Mouse (Mus musculus): ENCODE results near the gene Ntf5. TPM values are rescaled to one million over a fixed set of nuclear protein-coding genes. Genes with fewer than 3 reads are reported as not detected.

Ntf5 gene
- polyA plus RNA-seq (2012; rRNA removed), result 0.06 and 0.13 TPM in 2 replicates

GRCm38 (mm10) chr7:45413113-45413863 is at the start of gene Ntf5:
Gene Ntf5 (plus strand): TSS chr7:45413695.

DNA sequence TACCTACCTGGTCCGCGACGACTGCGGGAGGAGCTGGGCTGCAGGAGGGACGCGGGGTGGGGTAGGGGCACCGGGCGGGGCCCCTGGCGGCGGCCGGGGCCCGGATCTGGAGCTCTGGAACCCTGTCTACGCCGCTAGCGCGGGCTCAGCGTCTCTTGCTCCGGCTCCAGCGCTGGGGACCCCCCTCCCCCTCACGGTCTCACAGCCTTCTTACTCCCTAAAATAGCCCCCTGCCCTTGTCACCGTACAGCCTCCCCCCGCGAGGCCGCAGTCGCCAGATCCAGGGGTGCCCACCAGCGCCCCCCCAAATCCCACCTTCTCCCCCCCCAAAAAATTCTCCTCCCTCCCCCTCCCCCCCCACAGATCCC is 46.9 kb upstream of the Ntf5 start, which contains the start of gene Ppfia3:
Ppfia3 (minus strand) TSS at position 368 of the 368 bp plus-strand sequence.

GRCm38 (mm10) chr7:45370475-45371311 is 42.8 kb upstream of the Ntf5 start, which contains the start of gene Lin7b:
Gene Lin7b (minus strand): TSS chr7:45370583.

GRCm38 (mm10) chr7:45395578-45396336 is 17.7 kb upstream of the Ntf5 start, which contains the start of gene Snrnp70:
Gene Snrnp70 (minus strand): TSS chr7:45395742.

DNA sequence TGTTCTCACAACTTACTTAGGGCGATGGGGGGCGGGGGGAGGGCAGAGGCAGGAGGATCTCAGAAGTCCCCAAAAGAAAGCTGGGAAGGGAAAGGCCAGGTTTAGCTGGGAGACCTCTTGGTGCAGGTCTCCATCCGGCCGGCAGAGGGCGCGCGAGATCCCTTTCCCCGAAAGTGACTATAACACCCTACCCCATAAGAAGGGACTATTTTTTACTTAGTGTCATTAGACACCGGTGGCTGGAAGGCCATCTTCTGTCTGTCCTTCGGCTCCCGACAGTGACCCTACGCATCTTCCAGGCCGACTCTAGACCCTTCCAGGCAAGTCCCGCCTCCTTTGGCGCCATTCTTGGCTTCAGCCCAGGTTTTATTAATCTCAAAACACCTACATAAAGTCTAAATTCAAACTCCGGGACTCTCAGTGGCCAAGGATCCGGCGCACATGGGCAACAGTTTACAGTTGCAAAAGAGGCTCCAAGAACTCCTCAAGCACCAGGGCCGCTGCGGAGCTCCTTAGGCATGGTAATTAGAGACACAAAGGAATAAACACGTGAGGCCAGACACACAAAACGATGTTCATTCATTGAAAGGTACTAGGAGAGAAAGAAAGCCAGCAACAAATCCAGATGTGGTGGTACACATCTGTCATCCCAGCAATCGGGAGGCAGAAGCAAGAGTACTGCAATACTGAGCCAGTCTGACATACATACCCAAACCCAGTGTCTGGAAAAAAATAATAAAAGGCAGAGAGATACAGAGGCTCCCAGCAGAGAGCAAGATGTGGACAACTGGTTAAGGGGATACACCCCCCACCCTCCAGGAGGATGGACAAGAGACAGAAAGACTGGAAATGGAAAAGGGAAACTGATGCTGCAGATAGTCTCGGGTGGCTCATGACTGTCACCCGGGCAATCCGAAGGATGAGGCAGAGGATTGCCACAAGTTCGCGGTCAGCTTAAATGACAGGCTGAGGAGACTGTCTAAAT is 8.1 kb upstream of the Ntf5 start, which contains the start of gene Kcna7:
Kcna7 (plus strand) TSS at position 563 of the 985 bp plus-strand sequence.

DNA sequence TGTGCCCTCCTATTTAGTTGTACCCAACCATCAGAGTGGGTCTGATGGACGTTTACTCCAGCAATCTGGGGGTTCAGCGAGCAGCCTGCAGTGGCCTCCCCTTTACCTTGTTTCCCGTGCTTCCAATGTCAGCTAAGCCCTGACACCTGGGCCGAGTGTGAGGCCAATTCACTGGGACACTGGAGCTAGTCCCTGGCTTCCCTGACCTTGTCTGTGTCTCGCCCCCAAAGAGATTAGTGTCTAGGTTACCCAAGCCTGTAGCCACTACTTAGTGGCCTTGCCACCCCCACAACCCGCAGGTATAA is 7.1 kb downstream of the Ntf5 start, which contains the start of gene Lhb:
Lhb (plus strand) TSS at position 206 of the 305 bp plus-strand sequence.

GRCm38 (mm10) chr7:45434203-45435015 is 20.9 kb downstream of the Ntf5 start, which contains the start of gene Gys1:
Gene Gys1 (plus strand): TSS chr7:45434844.

GRCm38 (mm10) chr7:45437521-45438276 is 24.2 kb downstream of the Ntf5 start, which contains the start of gene Ruvbl2:
Gene Ruvbl2 (minus strand): TSS chr7:45438096.

GRCm38 (mm10) chr7:45459564-45460140 is 46.2 kb downstream of the Ntf5 start, which contains the start of gene Ftl1:
Gene Ftl1 (minus strand): TSS chr7:45459884.

DNA sequence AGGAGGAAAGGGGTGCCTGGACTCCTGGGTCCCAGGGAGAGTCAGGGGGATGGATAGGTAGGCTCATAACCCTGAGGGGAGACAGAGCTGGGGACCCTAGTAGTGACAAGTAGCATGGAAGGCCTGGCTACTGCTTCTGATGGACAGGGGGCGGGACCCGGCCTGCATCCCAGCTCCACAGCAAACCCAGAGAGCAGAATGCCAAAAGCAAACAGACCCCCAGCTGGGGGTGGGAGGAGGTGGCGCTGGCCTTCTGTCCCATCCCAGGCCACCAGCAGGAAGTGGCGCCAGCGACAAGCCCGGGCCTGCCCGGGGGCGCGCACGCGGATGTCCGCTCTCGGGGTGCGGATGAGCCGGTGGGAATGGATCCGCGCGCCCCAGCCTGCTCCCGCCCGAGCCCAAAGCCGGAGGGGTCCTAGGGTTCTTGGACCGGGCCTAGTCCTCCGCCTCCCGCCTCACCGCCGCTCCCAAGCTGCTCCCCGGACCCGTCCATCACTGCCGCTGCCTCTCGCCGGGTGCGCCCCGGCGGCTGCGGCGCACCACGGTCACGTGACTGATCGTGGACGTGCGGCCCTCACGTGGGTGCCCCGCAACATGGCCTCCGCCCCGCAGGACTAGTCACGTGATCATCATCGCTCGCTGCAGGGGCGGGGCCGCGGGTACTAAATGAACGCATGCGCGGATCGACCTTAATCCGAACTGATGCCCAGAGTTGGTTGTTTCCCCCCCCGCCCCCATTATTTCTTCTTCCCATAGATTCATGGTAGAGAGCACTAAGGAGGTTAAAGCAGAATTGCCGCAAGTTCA is 53.0 kb downstream of the Ntf5 start, which contains the start of gene Bax:
Bax (minus strand) TSS at position 616 of the 807 bp plus-strand sequence.

Other genes starting within 250 kb of the Ntf5 start
- 45.9 and 55.3 TPM in 2 replicates for gene Slc17a7, start 249.7 kb upstream of the Ntf5 start, polyA plus RNA-seq (2012; rRNA removed)
- 0.16 and 0.22 TPM in 2 replicates for gene Gfy, start 234.1 kb upstream of the Ntf5 start, polyA plus RNA-seq (2012; rRNA removed)
- gene Pth2, start 232.7 kb upstream of the Ntf5 start, polyA plus RNA-seq (2012; rRNA removed), result 0.19 and 0.21 TPM in 2 replicates
- 0.56 and 0.74 TPM in 2 replicates for gene Ccdc155, start 208.8 kb upstream of the Ntf5 start, polyA plus RNA-seq (2012; rRNA removed)
- 5.7 and 5.9 TPM in 2 replicates for gene Dkkl1, start 201.5 kb upstream of the Ntf5 start, polyA plus RNA-seq (2012; rRNA removed)
- gene Tead2, start 197.9 kb upstream of the Ntf5 start, polyA plus RNA-seq (2012; rRNA removed), result 57.7 and 65.9 TPM in 2 replicates
- 1.5 and 1.6 TPM in 2 replicates for gene Cd37, start 174.6 kb upstream of the Ntf5 start, polyA plus RNA-seq (2012; rRNA removed)
- gene Slc6a16, start 172.6 kb upstream of the Ntf5 start, polyA plus RNA-seq (2012; rRNA removed), result 2.1 and 2.2 TPM in 2 replicates
- gene Slc6a21, start 136.2 kb upstream of the Ntf5 start, polyA plus RNA-seq (2012; rRNA removed), result 0.03 and 0.12 TPM in 2 replicates
- gene Trpm4, start 79.9 kb upstream of the Ntf5 start, polyA plus RNA-seq (2012; rRNA removed), result 23.4 and 26.7 TPM in 2 replicates
- 0.35 and 2.8 TPM in 2 replicates for gene Hrc, start 78.4 kb upstream of the Ntf5 start, polyA plus RNA-seq (2012; rRNA removed)
- gene Ppfia3, start 46.7 kb upstream of the Ntf5 start, polyA plus RNA-seq (2012; rRNA removed), result 60.6 and 63.5 TPM in 2 replicates
- gene Lin7b, start 43.1 kb upstream of the Ntf5 start, polyA plus RNA-seq (2012; rRNA removed), result 59.8 and 63.1 TPM in 2 replicates
- gene Snrnp70, start 18.0 kb upstream of the Ntf5 start, polyA plus RNA-seq (2012; rRNA removed), result 619 and 668 TPM in 2 replicates
- 0.03 TPM in 1 of 2 replicates, not detected in the other for gene Kcna7, start 8.0 kb upstream of the Ntf5 start, polyA plus RNA-seq (2012; rRNA removed)
- gene Lhb, start 7.1 kb downstream of the Ntf5 start, polyA plus RNA-seq (2012; rRNA removed), result 0.31 and 0.66 TPM in 2 replicates
- 23.7 and 24.0 TPM in 2 replicates for gene Gys1, start 21.1 kb downstream of the Ntf5 start, polyA plus RNA-seq (2012; rRNA removed)
- gene Ruvbl2, start 24.4 kb downstream of the Ntf5 start, polyA plus RNA-seq (2012; rRNA removed), result 114 and 117 TPM in 2 replicates
- gene Ftl1, start 46.2 kb downstream of the Ntf5 start, polyA plus RNA-seq (2012; rRNA removed), result 1,600 and 1,742 TPM in 2 replicates
- 176 and 188 TPM in 2 replicates for gene Bax, start 53.2 kb downstream of the Ntf5 start, polyA plus RNA-seq (2012; rRNA removed)
- 0.22 and 0.32 TPM in 2 replicates for gene Tulp2, start 68.2 kb downstream of the Ntf5 start, polyA plus RNA-seq (2012; rRNA removed)
- 0.17 TPM in 1 of 2 replicates, not detected in the other for gene Gm45808, start 73.1 kb downstream of the Ntf5 start, polyA plus RNA-seq (2012; rRNA removed)
- gene Dhdh, start 75.1 kb downstream of the Ntf5 start, polyA plus RNA-seq (2012; rRNA removed), result 3.0 and 3.2 TPM in 2 replicates
- 99.6 and 103 TPM in 2 replicates for gene Nucb1, start 96.7 kb downstream of the Ntf5 start, polyA plus RNA-seq (2012; rRNA removed)
- 13.4 and 14.0 TPM in 2 replicates for gene Ppp1r15a, start 112.6 kb downstream of the Ntf5 start, polyA plus RNA-seq (2012; rRNA removed)
- gene Plekha4, start 112.6 kb downstream of the Ntf5 start, polyA plus RNA-seq (2012; rRNA removed), result 2.4 and 6.4 TPM in 2 replicates
- gene Hsd17b14, start 141.2 kb downstream of the Ntf5 start, polyA plus RNA-seq (2012; rRNA removed), result 0.10 and 0.53 TPM in 2 replicates
- 36.4 and 37.4 TPM in 2 replicates for gene Bcat2, start 156.5 kb downstream of the Ntf5 start, polyA plus RNA-seq (2012; rRNA removed)
- not detected in 2 replicates for gene Fgf21, start 201.8 kb downstream of the Ntf5 start, polyA plus RNA-seq (2012; rRNA removed)
- 0.04 and 0.21 TPM in 2 replicates for gene Fut1, start 203.6 kb downstream of the Ntf5 start, polyA plus RNA-seq (2012; rRNA removed)
- 0.10 and 0.19 TPM in 2 replicates for gene Izumo1, start 208.1 kb downstream of the Ntf5 start, polyA plus RNA-seq (2012; rRNA removed)
- 15.5 and 16.0 TPM in 2 replicates for gene Rasip1, start 213.8 kb downstream of the Ntf5 start, polyA plus RNA-seq (2012; rRNA removed)
- gene Mamstr, start 226.3 kb downstream of the Ntf5 start, polyA plus RNA-seq (2012; rRNA removed), result 2.7 and 4.2 TPM in 2 replicates

Data from central nervous system, embryonic 18 days (tissue).